Mouse (Mus musculus) urinary bladder, postnatal 14 days (tissue): ENCODE measurements around the gene Olfr548-ps1.

Experiments
- DNase-seq: peaks from one replicate; pipeline ENCODE4 v3.0.0; 2021; ENCODE audit warnings: low spot score

The Olfr548-ps1 gene

DNA sequence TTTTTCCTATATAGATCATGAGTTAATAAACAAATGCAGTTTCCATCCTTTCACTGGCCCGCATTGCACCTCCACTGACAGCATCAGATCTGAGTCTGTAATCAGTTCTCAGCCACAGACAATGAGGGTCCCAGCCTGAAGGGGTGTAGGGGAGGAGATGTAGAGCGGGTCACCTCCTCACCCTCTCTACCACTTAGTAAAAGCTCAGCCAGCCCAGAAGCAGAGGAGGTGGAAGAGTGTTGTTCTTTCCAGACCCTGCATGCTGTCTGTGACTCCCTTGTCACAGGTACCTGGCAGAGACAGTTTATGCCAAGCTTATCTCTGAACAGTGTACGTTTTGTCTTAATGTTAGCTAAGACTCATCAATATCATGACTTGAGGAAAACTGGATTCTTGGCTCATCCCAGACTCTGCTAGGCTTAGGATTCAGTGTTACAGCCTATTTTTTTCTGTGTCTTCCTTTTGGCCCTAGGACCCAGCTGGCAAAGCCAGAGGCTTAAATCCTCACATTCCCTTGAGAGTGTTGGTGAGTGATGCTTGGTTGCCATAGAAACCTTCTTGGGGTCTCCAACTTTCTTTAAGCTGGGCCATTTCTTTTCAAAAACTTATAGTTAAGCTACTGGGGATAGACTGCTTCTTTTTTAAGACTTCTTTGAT, 32.6 kb downstream of the Olfr548-ps1 start:
- DNase-seq, result no peak

DNA sequence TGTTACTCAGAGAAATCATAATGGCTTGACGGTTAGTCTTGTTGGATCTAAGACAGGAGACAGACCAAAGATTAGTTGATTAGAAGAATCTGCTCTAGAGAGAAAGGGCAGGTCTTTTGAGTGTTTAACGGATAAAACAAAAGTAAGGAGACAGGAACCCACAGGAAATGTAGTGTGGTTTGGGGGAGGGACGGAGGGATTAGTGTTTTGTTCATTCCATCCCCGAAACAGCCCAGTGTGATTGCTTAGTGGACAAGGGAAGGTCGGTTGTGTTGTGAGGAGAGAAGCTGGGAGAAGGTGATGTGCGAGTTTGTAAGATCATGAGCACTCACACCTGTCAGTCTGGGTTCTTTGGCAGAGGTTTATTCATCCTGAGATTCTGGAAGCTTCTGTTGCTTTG, 35.3 kb downstream of the Olfr548-ps1 start:
- DNase-seq, result no peak

DNA sequence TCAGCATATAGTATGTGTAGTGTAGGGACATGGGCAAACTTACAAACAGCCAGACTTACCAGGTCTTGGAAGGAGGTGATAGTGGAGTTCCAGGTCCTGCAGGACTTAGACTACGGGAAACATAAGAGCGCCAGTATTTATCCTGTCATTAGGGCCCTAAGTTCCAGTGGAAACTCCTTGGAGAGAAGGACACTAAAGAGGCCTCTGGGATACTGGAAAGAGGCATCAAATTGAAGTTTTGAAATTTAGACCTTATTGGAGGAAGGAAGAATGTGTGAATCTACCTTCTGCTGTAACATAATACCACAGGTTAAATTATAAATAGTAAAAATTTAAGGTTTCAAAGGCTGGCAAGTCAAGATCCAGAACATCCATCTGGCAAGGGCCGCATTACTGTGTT, 51.1 kb downstream of the Olfr548-ps1 start, which contains the start of gene Olfr551:
TSS of gene Olfr551 (minus strand) at position 101 of the 400 bp plus-strand sequence.
- DNase-seq, result no peak
